Mouse (Mus musculus): Measurements from ENCODE around the gene Txndc16.

Gene Txndc16

GRCm38 (mm10) chr14:45220090-45220956 lies at the start of gene Txndc16:
Gene Txndc16 (minus strand): TSS chr14:45220328.
- DNase-seq (ENCODE audit: low read depth, low spot score), result peak; percentile 61

DNA sequence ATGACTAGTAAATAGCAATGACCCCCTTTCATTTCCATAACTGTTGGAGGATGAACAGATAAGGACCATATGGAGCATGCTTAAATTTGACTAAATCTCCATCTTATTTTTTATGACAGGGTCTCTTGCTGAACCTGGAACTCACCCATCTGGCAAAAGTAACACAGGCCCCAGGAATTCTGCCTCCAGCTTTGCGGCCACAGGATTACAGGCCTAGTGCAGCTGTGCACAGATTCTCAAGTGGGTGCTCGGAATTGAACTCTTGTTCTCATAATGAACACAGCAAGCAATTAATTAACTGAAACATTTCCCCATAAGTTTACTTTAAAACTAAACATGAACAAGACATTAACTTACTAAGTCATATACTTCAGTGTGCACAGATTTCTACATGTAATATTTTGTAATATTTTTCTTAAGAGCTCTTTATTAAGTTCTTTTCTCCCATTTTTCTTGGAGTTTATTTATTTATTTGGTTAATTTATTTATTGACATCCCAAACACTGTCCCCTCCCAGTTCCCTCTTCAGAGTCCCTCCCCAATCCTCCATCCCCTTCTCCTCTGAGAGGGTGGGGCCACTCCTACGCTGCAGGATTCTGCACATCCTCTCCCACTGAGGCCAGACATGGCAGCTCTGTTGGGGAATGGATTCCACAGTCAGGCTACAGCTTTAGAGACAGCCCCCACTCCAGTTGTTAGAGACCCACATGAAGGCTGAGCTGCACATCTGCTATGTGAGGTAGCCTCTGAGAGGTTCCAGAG lies 43.9 kb upstream of the Txndc16 start:
- no peak for DNase-seq (ENCODE audit: low read depth, low spot score)

DNA sequence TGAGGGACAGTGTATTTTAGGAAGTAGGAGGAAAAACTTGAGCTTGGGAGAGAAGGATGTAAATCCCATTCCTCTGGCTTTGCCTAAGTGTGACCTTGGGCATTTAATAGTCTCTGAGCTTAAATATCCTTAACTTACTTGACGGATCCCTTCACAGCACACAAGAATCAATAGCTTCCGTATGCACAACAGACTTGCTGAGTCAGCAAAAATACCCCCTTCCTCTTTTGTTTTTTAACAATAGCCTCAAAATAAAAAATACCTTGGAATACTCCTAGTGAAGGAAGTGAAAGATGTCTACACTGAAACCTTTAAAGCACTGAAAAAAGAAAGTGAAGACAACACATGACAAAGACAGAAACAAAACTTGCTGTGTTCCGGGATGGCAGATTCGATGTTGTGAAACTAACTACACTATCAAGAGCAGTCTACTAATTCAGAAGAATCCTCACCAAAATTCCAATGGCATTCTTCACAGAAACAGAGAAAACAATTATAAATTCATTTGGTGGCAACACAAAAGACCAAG lies 31.5 kb upstream of the Txndc16 start:
- no peak for DNase-seq (ENCODE audit: low read depth, low spot score)

GRCm38 (mm10) chr14:45241613-45242012 lies 21.5 kb upstream of the Txndc16 start:
- no peak for DNase-seq (ENCODE audit: low read depth, low spot score)

DNA sequence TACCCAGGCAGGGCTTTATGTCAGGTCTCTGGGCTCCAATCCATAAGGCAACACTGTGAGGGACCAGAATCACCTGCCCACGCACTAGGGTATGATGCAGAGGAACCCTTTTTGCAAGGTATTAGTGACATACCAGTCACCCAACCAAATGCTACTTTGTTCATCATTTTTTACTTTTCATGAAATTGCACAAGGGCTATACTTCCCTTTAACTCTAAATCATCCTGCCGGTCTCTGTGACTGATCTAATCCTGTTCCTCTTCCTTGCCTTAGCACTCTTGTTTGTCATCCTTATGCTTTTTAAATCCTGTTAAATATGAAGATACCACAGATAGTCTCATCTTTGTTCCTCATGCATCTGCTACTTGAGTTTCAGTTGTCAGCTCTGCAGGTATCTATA lies 18.9 kb upstream of the Txndc16 start:
- no peak for DNase-seq (ENCODE audit: low read depth, low spot score)

DNA sequence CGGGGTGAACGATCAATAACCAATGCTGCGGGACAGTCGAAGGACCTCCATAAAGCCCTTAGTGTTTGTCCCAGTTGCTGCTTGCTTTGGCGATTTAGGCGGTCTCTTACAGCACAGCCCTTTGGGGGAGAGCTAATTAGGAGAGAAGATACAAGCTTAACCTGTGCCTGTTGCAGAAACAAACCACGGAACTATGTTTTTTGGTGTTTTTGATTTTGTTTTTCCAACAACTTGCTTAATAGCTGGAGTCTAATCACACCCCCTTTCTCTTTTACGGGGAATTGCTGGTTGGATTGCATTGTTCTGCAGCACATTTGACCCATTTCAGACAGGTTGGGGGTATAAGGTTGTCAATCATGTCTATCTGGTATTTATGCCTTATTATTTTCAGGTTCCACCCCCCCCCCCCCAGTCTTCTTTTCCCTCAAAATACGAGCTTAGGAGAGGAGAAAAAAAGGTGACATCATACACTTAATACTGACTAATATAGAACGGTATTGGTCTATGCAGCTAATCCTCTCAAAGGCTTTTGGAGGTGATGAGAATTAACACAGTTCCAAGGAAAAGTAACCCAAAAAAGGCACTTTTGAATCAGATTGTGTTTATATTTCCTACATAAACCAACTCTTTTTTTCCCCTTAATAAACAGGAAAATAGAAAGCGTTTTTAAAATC lies 966 bp upstream of the Txndc16 start:
- DNase-seq (ENCODE audit: low read depth, low spot score), result peak; percentile 11

DNA sequence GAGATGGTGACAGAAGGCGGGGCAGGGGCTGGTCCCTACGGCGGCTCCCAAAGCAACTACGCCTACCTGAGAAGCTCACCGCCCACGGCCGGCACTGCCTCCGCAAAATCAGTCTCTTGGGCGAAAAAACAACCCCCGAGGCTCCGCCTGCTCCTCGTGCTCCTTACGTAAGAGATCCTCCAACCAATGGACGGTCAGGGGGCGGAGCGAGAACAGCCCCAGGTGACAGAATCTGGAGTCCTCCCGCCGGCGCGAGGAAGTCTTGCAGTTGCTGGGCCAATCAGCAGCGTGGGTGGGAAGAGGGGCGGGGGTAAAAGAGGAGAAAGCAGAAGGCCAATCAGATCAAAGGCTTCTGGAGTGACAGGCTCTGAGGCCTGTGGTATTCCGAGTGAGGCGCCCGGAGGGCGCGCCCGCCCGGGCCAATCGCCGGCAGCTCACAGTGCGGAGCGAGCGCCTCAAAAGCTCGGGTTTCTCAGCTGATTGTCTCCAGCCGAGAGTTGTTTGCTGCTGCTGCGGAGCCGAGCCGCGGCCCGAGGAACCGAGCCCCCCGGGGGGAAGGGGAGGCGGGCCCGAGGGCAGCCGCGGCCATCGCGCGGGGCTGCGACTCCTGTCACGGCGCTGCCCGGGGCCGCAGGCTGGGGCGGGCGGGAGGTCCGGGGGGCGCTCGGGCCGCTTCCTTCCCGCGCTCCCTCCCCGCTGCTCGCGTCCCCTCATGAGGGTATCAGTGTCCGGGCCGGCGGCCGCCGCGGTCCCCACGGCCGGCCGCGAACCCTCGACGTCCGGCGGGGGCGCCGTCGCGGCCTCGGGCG lies 643 bp downstream of the Txndc16 start, which contains the start of gene Gpr137c:
TSS of gene Gpr137c (plus strand) at position 437 of the 809 bp plus-strand sequence.
- DNase-seq (ENCODE audit: low read depth, low spot score), result peak; percentile 98

- no peak for DNase-seq (ENCODE audit: low read depth, low spot score)
These were observed 2.4 kb downstream of the Txndc16 start for GRCm38 (mm10) chr14:45217693-45218092.

- no peak for DNase-seq (ENCODE audit: low read depth, low spot score)
These were observed 3.3 kb downstream of the Txndc16 start for GRCm38 (mm10) chr14:45216711-45217340.

DNA sequence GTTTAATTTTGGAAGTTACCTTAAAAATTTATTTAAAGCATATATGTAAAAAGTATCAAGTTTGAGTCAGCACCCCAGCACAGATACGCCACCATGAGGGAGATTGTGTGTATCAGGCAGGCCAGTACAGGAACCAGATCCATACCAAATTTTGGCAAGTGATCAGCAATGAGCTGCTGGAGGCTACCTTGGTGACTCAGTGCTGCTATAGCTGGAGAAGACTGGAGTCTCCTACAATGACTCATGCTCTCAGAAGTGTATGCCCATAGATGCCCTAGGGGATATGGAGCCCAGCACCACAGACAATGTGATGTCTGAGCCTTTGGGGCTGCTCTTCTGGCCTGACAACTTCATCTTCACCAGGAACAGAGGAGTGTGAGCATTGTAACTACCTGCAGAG lies 8.7 kb downstream of the Txndc16 start:
- DNase-seq (ENCODE audit: low read depth, low spot score), result no peak

- DNase-seq (ENCODE audit: low read depth, low spot score), result no peak
These were observed 9.4 kb downstream of the Txndc16 start for GRCm38 (mm10) chr14:45210683-45211082.

DNA sequence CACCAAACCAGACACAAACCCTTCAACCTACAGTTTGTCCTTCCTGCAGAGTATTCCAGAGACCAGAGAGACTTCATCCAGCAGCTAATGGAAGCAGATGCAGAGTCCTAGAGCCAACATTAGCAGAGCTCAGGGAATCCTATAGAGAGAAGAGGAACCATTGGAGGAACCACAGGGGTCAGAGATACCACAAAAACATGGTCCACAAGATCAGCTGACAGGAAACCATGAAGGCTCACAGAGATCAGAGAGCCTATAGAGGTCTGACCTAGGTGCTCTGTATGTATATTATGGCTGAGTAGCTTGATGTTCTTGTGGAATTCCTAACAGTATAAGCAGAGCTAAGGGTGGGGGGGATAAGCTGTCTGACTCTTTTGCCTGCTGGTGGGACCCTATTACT lies 19.5 kb downstream of the Txndc16 start:
- DNase-seq (ENCODE audit: low read depth, low spot score), result no peak

GRCm38 (mm10) chr14:45190999-45191398 lies 29.1 kb downstream of the Txndc16 start:
- no peak for DNase-seq (ENCODE audit: low read depth, low spot score)

DNA sequence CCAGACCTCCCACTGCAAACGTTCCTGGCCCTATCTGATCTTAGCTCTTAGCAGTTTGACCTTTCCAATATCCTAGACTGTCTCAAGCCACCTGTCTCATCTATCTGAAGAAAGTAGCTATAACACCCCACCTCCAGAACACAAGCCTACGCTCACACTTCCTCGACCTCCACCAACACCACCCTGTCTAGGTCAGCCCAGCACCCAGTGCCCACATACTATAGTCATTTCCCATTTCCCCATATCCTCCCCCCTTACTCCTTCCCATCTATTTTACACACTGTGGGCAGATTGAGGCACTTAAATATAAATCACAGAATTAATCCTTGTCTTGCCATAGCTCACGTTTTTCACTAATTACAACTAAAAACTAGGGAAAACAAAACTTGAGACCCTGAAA lies 38.5 kb downstream of the Txndc16 start:
- no peak for DNase-seq (ENCODE audit: low read depth, low spot score)

DNA sequence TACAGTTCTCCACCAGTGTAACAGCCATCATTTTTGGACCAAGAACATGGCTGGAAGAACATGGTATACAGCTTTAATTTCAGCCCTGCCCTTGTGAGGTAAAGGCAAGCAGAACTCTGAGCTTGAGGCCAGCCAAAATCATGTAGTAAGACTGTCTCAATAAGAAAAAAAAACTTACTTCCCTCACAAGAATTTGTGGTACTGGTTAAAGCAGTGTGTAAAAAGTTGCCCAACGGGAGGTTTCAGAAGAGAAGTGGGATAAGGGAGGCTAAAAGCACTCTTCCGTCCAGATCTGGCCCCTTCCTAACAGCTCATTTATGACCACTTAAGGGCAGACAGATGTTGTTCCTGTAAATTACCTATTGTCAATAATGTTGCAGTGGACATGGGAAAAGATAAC lies 40.5 kb downstream of the Txndc16 start:
- DNase-seq (ENCODE audit: low read depth, low spot score), result no peak

DNA sequence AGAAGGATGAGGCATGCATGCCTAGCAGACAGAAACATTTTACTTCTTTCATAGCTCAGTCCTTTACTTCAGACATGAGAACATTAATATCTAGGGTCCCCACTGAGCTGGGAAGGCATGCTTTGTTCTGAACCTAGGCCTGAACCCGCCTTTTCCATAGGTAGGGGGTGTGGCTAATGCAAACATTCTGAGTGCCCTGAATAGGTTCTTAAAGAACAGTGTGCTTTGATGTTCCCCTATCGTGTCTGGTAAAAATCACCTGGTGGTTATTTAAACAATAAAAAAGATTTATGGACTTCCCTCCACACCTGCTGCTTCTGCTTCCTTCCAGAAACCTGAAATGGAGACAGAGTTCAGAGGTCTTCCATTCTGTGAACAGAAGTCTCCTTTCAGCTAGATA lies 40.9 kb downstream of the Txndc16 start:
- DNase-seq (ENCODE audit: low read depth, low spot score), result no peak

DNA sequence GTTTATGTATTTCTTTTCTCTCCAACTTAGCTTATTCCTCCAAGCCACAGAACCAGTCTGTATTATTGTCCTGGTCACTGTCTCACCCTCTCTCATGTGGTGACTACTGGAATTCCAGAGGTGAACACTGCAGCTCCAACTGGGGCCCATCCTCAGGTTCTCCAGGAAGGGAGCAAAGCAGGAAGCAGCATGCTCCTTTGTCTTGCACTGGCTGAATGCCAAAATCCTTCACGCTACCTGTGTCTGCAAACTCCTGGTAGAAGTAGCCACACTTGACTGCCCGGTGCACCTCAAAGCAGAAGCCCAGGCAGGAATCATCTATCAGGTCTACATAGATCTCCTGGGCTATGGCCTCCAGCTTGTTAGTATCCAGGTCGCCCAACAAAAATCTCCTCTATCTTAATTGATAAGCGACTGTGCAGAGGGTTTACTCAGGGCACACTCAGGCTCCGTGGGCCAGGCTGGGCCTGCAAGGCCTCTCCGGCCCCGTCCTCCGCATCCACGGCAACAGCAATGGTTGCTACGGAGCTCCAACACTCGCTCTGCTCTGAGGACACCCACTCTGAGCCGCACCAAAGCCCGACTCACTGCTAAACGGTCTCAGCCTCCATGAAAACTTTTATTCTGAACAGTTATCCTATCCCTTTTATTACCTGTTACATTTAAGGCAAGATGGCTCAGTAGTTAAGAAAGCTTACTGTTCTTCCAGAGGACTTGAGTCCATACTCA lies 45.0 kb downstream of the Txndc16 start:
- no peak for DNase-seq (ENCODE audit: low read depth, low spot score)

DNA sequence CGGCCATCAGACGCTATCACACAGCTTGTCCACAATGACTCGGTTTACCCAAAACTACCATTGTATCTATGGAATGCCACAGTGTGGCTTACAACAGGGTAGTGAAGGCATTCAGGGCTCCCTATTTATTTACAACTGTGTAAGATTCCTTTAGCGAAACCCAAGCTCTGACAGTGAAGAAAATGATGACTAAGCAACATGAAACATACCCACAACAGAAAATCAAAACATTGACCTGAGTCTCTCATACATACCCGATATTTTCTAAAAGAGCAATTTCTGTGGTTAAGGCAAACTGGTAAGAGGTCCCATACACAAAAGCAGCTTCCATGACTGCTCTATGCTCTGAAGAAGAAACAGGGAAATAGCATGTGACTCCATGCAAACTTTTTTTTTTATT lies 47.9 kb downstream of the Txndc16 start:
- no peak for DNase-seq (ENCODE audit: low read depth, low spot score)

- no peak for DNase-seq (ENCODE audit: low read depth, low spot score)
These were observed 52.8 kb downstream of the Txndc16 start for GRCm38 (mm10) chr14:45167366-45167765.
